Mouse (Mus musculus) thymus, adult 2 months (tissue): ENCODE results near the gene Foxj1.

Experiments
- CTCF ChIP-seq: fragments of 200-500 bp; IDR thresholded peaks from 2 replicates; pipeline ENCODE4 v1.5.1; 2012; ENCODE audit warnings: mild to moderate bottlenecking, control low read depth, low read length, moderate library complexity, borderline replicate concordance; ENCODE audit not compliant: control insufficient read depth, poor library complexity, insufficient read depth; ENCODE audit errors: extremely low read depth
- POLR2A ChIP-seq: fragments of 200-500 bp; IDR thresholded peaks from 2 replicates; pipeline ENCODE4 v1.6.1; 2012; ENCODE audit warnings: mild to moderate bottlenecking, low read length, control low read depth, moderate library complexity; ENCODE audit not compliant: control insufficient read depth, poor library complexity, insufficient read depth; ENCODE audit errors: extremely low read depth

DNA sequence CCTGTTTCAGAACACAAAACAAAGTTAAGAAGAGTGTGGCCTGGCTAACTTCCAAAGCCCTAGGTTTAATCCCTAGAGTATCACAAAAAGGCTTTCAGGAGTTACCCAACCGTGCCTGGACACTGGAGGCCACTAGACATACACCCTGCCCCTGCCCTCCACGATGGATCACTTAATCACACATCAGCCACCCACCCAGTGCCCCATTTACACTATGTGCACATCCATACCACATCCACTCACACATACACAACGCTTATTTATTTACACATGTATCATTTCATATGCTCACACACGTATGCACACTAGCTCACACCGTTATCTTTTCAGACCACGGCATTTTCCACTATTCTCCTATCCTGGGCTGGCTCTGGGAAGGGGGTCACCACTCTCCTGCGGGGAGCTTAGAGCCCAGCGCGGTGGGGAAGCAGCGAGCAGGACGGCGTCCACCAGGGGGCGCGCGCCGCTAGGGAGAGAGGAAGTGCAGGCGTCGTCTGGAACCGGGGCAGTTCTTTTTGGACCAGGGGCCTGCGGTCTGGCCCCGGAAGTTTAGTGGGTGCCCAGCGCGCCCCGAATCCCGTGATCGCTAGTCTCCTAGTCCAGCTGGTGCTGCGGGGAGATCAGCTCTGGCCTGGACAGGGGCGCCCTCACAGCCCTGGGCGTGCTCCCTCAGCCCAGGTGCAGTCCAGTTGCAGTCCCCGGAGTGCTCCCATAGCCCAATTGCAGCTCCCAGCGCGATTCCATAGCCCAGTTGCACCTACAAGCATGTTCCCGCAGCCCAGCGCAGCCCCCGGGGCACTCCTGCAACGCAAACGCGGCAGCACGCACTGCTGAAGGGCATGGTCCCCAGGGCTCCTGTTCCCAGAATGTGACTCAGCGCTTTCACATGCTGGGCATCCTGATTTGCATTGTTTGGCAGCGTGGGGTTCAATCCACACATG is 16.2 kb downstream of the Foxj1 start:
- TF ChIP-seq POLR2A (no peak), CTCF (peak; percentile 96)
